Mouse (Mus musculus) ovary, postnatal 36 days (tissue): ENCODE measurements around the gene Rhbdl1.

Source experiments
- DNase-seq: peaks from one replicate; pipeline ENCODE4 v3.0.0; 2022; ENCODE audit warnings: low spot score, mixed read lengths

The Rhbdl1 gene

DNA sequence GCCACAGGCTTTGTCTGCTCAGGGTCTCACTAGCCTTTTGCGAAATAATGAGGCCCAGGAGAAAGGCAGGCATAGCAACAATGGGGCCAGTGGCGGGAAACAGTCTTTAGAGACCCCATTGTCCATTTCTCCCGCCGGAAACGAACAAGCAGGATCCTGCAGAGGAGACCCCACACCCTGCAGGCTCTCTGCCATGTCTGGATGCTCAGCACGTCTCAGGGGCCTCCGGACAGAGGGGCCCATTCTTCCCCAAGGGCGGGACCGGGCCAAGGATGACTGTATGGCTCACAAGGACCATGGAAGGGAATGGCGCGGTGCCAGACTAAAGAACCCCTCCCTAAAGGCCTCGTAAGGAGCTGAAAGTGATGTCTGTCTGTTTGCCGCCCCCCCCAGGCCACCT, 42.9 kb downstream of the Rhbdl1 start:
- no peak for DNase-seq

- peak; percentile 70 for DNase-seq
Observed at GRCm38 (mm10) chr17:25792615-25793014, 44.5 kb downstream of the Rhbdl1 start, which contains the start of gene Fam173a. Gene Fam173a (minus strand): TSS chr17:25792901.

DNA sequence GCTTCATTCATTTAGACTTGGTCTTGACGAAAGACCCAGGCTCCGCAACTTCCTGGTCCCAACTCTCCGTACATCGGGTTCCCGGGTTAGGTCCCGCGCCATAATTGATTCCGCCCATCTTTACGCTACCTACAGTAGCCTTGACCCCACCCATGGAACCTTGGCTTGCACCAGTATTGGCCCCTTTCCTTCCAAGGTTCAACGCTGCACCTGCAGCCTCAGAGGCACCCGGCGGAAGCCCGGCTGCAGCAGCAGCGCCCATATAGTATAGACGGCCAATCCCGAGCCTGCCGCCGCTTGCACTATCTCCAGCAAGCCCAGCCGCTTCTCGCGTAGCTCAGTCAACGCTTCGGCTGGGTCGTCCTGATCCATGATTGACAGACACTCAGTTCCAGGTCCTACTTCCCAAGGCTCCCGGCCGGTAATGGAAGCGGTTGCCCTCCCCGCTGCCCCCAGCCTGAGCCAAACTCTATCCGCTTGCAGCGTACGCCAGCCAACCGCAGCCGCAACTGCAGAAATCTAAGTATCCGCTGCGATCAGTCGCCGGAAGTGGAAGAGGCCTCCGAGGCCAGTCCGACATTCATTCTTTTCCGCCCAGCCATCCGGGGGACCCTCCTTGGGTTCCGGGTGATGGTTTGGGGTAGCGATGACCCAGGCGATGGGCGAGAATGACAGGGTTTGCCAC, 45.1 kb downstream of the Rhbdl1 start:
- peak; percentile 84 for DNase-seq

- no peak for DNase-seq
Observed at GRCm38 (mm10) chr17:25791320-25791842, 45.7 kb downstream of the Rhbdl1 start.

GRCm38 (mm10) chr17:25786781-25787504, 50.2 kb downstream of the Rhbdl1 start:
- DNase-seq = no peak

DNA sequence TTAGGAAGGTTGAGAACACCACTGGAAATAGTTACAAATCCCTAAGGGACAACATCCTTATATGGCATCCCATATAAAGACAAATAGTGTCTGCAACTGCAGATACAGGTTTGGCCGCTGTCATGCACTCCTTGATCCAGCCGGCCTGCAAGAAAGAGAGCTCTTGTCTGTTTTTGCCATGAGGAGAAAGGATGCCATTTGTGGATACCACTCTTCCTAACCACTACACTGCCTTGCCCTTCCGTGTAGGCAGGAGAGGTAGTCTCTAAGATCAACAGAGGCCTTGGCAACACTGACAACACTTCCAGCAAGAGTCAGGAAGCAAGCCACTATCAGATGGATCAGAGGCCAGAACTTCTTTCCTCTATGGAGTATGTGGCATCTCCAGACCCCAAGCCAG, 50.8 kb downstream of the Rhbdl1 start, which contains the start of gene Ccdc78:
TSS of gene Ccdc78 (plus strand) at position 301 of the 400 bp plus-strand sequence.
- DNase-seq = no peak

DNA sequence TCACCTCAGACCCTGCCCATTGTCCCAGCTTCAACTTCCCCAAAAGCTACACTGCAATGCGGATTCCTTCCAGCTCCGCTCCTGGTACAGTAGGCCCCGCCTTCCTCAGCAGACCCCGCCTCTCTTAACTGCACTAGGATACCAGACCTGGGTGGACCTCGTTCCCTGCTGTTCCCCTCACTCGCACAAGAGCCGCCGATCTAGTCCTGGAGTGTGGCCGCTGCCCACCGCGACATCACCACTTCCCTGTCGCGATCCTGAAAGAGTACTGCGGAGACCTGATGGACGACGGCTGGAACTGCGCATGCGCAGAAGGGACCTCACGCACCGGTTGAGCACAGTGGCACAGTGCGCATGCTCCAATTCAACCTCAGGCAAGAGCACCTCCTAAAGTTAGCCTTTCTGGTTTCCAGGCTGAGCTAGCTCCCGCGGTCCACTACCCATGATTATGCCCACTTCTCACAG, 51.8 kb downstream of the Rhbdl1 start, which contains the start of gene Haghl:
TSS of gene Haghl (minus strand) at position 393 of the 465 bp plus-strand sequence.
- DNase-seq = peak; percentile 93
